Mouse (Mus musculus) neural tube, embryonic 11.5 days (tissue): ENCODE measurements around the gene Sox2. TPM values are rescaled to one million over a fixed set of nuclear protein-coding genes. Genes with fewer than 3 reads are reported as not detected.

Source experiments
- ATAC-seq: fragments of 200-750 bp; cut with Nextera tagmentation; 2 replicates; pipeline ENCODE4 v1.8.0; 2017; ENCODE audit warnings: moderate number of reproducible peaks, mild to moderate bottlenecking, moderate TSS enrichment, moderate library complexity; ENCODE audit not compliant: insufficient read depth, low FRiP score, low TSS enrichment
- DNase-seq: peaks from one replicate; pipeline ENCODE4 v3.0.0-alpha.2; 2015; ENCODE audit warnings: low spot score
- H3K27ac ChIP-seq: fragments of 300-500 bp; sonication (generic); 2 replicates; pipeline ENCODE4 v1.5.1; 2014; ENCODE audit warnings: low read depth, mild to moderate bottlenecking, low read length
- H3K27me3 ChIP-seq: fragments of 300-500 bp; sonication (generic); 2 replicates; pipeline ENCODE4 v1.6.1; 2014; ENCODE audit warnings: mild to moderate bottlenecking, low read length, mixed read lengths; ENCODE audit not compliant: control insufficient read depth, insufficient read depth
- H3K36me3 ChIP-seq: fragments of 300-500 bp; sonication (generic); 2 replicates; pipeline ENCODE4 v1.6.1; 2014; ENCODE audit warnings: mild to moderate bottlenecking, low read length, moderate library complexity, mixed read lengths; ENCODE audit not compliant: control insufficient read depth, insufficient read depth
- H3K4me1 ChIP-seq: fragments of 300-500 bp; sonication (generic); 2 replicates; pipeline ENCODE4 v1.6.1; 2014; ENCODE audit warnings: low read length, mixed read lengths; ENCODE audit not compliant: control insufficient read depth, insufficient read depth
- H3K4me2 ChIP-seq: fragments of 300-500 bp; sonication (generic); 2 replicates; pipeline ENCODE4 v1.6.1; 2014; ENCODE audit warnings: low read depth, mild to moderate bottlenecking, moderate library complexity
- H3K4me3 ChIP-seq: fragments of 300-500 bp; sonication (generic); 2 replicates; pipeline ENCODE4 v1.5.1; 2014; ENCODE audit warnings: low read depth, low read length
- H3K9ac ChIP-seq: fragments of 300-500 bp; sonication (generic); 2 replicates; pipeline ENCODE4 v1.6.1; 2014; ENCODE audit warnings: mild to moderate bottlenecking, low read length
- H3K9me3 ChIP-seq: fragments of 300-500 bp; sonication (generic); 2 replicates; pipeline ENCODE4 v1.6.1; 2016; ENCODE audit warnings: low read length; ENCODE audit not compliant: control insufficient read depth
- WGBS: fragments of 180-500 bp; shearing (Covaris S2); extraction: QIAGEN DNeasy Blood & Tissue Kit; methylation state at CpG from one replicate; pipeline ENCODE4 v1.1.7; 2014; 5-methylcytosine and 5-hydroxymethylcytosine counted together
- polyA plus RNA-seq: library from polyadenylated mRNA; unstranded; fragments of >200 nt; fragmentation: Nextera tagmentation; extraction: Ambion mirVana; gene quantifications from 2 replicates; pipeline ENCODE4 v1.2.1, GENCODE M21; 2014

Gene Sox2
- polyA plus RNA-seq, 1 experiment from 2014 or later = 36.8 TPM

DNA sequence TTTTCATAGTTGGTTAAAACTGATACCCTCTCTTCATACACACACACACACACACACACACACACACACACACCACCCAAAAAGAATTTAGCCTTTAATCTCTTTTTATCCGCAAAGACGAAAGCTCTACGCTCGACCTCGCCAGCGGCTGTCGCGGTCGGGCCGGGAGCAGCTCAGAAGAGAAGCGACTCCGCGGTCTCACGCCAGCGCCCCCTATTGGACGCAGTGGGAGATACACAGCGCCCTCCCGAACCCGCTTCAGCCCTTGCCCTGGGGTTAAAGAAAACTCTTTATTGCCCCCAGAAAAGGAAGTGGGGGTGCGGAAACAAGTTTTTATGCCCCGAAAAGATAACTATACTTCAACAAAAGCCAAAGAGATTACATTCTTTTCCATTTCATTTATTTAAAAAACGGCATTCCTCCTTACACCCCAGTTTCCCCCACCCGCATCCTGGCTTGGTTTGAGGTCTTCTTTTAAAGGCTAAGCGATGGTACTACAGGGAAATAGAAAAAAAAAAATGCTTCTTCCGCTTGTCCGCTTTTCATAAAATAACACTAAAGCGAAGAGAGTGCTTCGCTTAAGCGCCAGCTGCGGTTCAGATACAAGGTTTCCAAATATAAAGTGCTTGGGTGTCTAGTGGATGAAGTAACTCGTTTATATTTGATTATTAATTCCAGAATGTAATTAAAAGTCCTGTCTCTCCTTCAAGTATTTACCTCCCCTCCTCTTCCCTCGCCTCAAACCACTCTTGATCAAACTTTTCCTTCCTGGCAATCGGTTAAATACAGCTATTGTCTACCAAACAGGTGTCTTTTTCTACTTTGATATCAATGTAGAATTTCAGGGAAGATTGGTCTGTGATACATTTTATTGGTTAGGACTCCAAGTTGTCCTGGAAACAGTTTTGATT is 9.3 kb upstream of the Sox2 start:
- Histone ChIP-seq H3K4me2 (peak overlapping the region; percentile 26; the same call in 1 of the 2 replicates), H3K27ac (no peak overlapping the region), H3K27me3 (peaks cover 15% of the 10 kb centered on the region), H3K9ac (no peak overlapping the region), H3K4me3 (no peak overlapping the region), H3K4me1 (peaks cover 27% of the 10 kb centered on the region), H3K36me3 (no peaks in the 10 kb centered on the region), H3K9me3 (no peaks in the 10 kb centered on the region)
- ATAC-seq (no peak), DNase-seq (peak; percentile 85)
- 4% methylated on average over 33 of the region's 33 CpGs for WGBS

DNA sequence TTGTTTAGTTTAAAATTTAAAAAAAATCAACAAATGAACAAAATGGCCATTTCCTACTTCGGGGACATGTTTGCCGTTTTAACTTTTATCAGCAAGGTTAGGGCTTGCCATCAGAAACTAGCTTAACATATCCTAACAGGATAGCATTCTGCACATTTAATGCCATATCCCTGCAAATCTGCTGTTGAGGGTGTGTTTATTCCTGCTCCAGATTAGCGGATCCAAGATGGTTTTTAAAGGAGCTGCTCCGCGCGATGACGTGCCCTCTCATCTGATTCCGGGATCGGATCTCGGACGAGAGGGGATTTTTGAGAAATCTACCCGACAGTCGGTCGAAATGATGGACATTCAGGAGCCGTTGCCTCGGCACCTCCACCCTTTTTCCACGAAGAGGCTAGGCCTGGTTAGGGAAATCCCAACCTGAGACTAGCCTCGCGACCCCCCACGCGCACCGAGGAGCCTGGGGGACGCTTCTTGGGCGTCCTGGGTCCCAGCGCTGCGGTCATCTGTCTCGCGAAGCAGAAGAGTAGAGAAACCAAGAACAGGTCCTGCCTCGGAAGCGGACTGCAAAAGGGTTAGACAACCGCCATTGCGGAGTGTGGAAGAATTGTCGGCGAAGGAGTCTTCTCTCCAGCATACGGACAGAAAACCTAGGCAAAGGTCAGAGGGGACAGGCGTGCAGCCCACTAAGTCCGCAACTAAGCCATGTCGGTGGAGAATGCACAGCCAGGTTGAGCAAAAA is 8.3 kb upstream of the Sox2 start:
- Histone ChIP-seq H3K4me2 (peak overlapping the region; percentile 61), H3K4me3 (peak overlapping the region; percentile 29), H3K36me3 (no peaks in the 10 kb centered on the region), H3K27me3 (peaks cover 23% of the 10 kb centered on the region), H3K4me1 (peaks cover 29% of the 10 kb centered on the region), H3K9me3 (no peaks in the 10 kb centered on the region), H3K9ac (peak overlapping the region; percentile 53), H3K27ac (peak overlapping the region; percentile 24; the same call in 1 of the 2 replicates)
- ATAC-seq (no peak), DNase-seq (peak; percentile 49)
- 2% methylated on average over 37 of the region's 38 CpGs for WGBS

DNA sequence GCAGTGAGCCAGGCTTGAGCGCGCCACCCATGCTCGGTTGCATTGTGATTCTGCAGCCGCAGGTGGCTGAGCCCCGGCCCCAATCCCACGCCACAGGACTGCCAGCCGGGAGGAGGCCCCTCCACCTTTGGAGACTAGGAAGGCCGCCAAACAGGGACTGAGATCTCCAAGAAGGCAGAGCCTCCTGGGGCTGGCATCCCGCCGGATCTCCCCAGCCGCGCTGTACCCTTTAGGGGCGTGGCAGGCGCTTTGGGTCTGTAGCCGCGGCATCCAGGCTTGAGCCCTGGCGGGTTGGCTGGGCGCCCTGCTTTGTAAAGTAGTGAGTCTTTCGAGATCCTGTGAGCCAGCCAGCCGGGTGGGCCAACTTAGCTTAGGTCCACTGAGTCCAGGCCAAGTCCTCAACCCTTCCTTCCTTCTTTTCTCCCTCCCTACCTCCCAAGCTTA is 7.7 kb upstream of the Sox2 start:
- no peaks in the 10 kb centered on the region for H3K9me3 ChIP-seq
- peak overlapping the region; percentile 29 for H3K4me3 ChIP-seq
- under 1% methylated on average over 20 of the region's 20 CpGs for WGBS
- peak overlapping the region; percentile 24; the same call in 1 of the 2 replicates for H3K27ac ChIP-seq
- H3K27me3 ChIP-seq = peaks cover 23% of the 10 kb centered on the region
- DNase-seq = peak; percentile 71
- peak overlapping the region; percentile 53 for H3K9ac ChIP-seq
- no peaks in the 10 kb centered on the region for H3K36me3 ChIP-seq
- H3K4me1 ChIP-seq = peaks cover 27% of the 10 kb centered on the region
- peak; percentile 45 for ATAC-seq
- peak overlapping the region; percentile 61 for H3K4me2 ChIP-seq

GRCm38 (mm10) chr3:34643067-34643466 is 7.1 kb upstream of the Sox2 start:
- DNase-seq = no peak
- Histone ChIP-seq H3K36me3 (no peaks in the 10 kb centered on the region), H3K4me3 (no peak overlapping the region), H3K9ac (0 out of 2 replicates have a peak overlapping the region, but pooled peaks have one; percentile 16), H3K27ac (no peak overlapping the region), H3K4me1 (peaks cover 24% of the 10 kb centered on the region), H3K27me3 (peaks cover 23% of the 10 kb centered on the region), H3K9me3 (no peaks in the 10 kb centered on the region), H3K4me2 (peak overlapping the region; percentile 61; the same call in 1 of the 2 replicates)
- ATAC-seq = no peak
- 14% methylated on average over 5 of the region's 5 CpGs for WGBS

DNA sequence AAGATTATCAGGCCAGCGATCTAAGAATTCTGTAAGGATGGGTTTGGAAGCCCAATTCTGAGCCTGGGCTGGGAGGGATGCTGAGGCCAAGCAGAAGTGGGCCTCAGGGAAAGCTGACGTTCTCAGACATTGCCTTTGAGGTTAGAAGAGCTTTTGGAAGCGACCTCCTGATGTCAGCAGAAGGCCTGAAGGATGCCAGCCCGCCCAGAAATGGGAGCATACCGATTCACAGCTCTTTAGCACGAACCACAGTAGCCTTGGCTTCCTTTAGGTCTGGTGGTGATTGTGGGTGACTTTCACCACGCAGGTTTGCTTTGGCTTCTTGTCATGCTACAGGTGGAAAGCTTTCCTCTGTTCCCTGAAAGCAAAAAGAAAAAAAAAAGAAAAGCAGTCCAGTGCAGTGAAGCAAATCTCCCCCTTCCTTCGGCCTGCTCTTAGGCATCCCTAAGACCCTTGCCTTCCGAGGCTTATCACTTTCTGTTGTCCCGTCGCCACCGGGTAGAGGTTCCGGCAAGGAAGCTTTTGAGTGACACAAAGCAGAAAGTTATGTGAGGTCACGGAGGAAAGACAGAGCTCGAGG is 6.6 kb upstream of the Sox2 start:
- Histone ChIP-seq H3K4me2 (no peak overlapping the region), H3K9me3 (no peaks in the 10 kb centered on the region), H3K4me3 (no peak overlapping the region), H3K4me1 (peaks cover 22% of the 10 kb centered on the region), H3K27ac (no peak overlapping the region), H3K36me3 (no peaks in the 10 kb centered on the region), H3K27me3 (peaks cover 23% of the 10 kb centered on the region), H3K9ac (no peak overlapping the region)
- DNase-seq (no peak), ATAC-seq (no peak)
- WGBS = 10% methylated on average over 15 of the region's 15 CpGs

- Histone ChIP-seq H3K27me3 (peaks cover 34% of the 10 kb centered on the region), H3K9ac (no peak overlapping the region), H3K4me1 (peaks cover 13% of the 10 kb centered on the region), H3K9me3 (no peaks in the 10 kb centered on the region), H3K27ac (no peak overlapping the region), H3K4me2 (no peak overlapping the region), H3K4me3 (no peak overlapping the region), H3K36me3 (no peaks in the 10 kb centered on the region)
- no peak for ATAC-seq
- DNase-seq = no peak
- WGBS = 3% methylated on average over 10 of the region's 10 CpGs
These were observed 4.0 kb upstream of the Sox2 start for GRCm38 (mm10) chr3:34646169-34646568.

DNA sequence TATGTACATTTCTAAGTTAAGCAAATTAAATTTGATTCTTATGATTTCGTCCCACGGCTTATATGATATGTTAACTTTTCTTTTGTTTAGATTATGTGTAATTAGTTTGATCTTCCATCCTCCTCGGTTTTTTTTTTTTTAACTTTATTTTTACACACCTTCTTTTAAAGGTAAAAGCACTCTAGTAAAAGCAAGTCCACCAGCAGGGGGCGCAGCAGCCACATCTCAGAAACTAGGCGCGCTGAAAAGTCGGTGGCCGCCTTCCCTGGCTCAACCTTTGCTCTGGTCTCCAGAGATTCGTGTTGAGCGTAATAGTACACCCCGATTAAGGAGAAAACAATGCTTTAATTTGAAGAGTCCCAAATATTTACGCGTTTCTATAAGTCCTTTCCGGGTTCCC is 2.5 kb upstream of the Sox2 start:
- peak overlapping the region; percentile 81 for H3K4me2 ChIP-seq
- no peak overlapping the region for H3K9ac ChIP-seq
- no peak overlapping the region for H3K4me3 ChIP-seq
- peak; percentile 89 for DNase-seq
- H3K9me3 ChIP-seq = no peaks in the 10 kb centered on the region
- ATAC-seq = no peak
- peak overlapping the region; percentile 91 for H3K27ac ChIP-seq
- peaks cover 7% of the 10 kb centered on the region for H3K4me1 ChIP-seq
- peaks cover 28% of the 10 kb centered on the region for H3K27me3 ChIP-seq
- under 1% methylated on average over 14 of the region's 14 CpGs for WGBS
- no peaks in the 10 kb centered on the region for H3K36me3 ChIP-seq

- ATAC-seq (no peak), DNase-seq (peak; percentile 68)
- Histone ChIP-seq H3K27me3 (peaks cover 28% of the 10 kb centered on the region), H3K36me3 (no peaks in the 10 kb centered on the region), H3K9me3 (no peaks in the 10 kb centered on the region), H3K4me2 (peak overlapping the region; percentile 81), H3K9ac (peak overlapping the region; percentile 79), H3K27ac (peak overlapping the region; percentile 91), H3K4me3 (peak overlapping the region; percentile 84), H3K4me1 (peaks cover 7% of the 10 kb centered on the region)
- WGBS = under 1% methylated on average over 19 of the region's 19 CpGs
These were observed 1.9 kb upstream of the Sox2 start for GRCm38 (mm10) chr3:34648105-34648832.
